Mouse (Mus musculus) intestine, postnatal 0 days (tissue): ENCODE measurements at regions not wholly inside any gene's neighbourhood (a gene's known extent, or its start where the extent isn't known, plus 50 kb on each side); places are given as distances from the start of the nearest gene placed in this dataset.

ENCODE experiments used
- ATAC-seq: fragments of 200-750 bp; cut with Nextera tagmentation; 2 replicates; pipeline ENCODE4 v1.8.0; 2017; ENCODE audit warnings: mild to moderate bottlenecking, moderate TSS enrichment, moderate library complexity
- H3K27ac ChIP-seq: fragments of 300-500 bp; sonication (generic); 2 replicates; pipeline ENCODE4 v1.5.1; 2014; ENCODE audit warnings: mild to moderate bottlenecking, low read depth, low read length, moderate library complexity
- H3K27me3 ChIP-seq: fragments of 300-500 bp; sonication (generic); replicated peaks from 2 replicates; pipeline ENCODE4 v1.6.1; 2014; ENCODE audit warnings: low read length, mixed read lengths; ENCODE audit not compliant: control insufficient read depth, insufficient read depth
- H3K36me3 ChIP-seq: fragments of 300-500 bp; sonication (generic); 2 replicates; pipeline ENCODE4 v1.6.1; 2014; ENCODE audit warnings: mild to moderate bottlenecking, moderate library complexity; ENCODE audit not compliant: control insufficient read depth, insufficient read depth
- H3K4me1 ChIP-seq: fragments of 300-500 bp; sonication (generic); replicated peaks from 2 replicates; pipeline ENCODE4 v1.6.1; 2014; ENCODE audit warnings: antibody characterized with exemption, low read length, mixed read lengths; ENCODE audit not compliant: control insufficient read depth, insufficient read depth
- H3K4me2 ChIP-seq: fragments of 300-500 bp; sonication (generic); replicated peaks from 2 replicates; pipeline ENCODE4 v1.6.1; 2014; ENCODE audit warnings: low read depth, mild to moderate bottlenecking, moderate library complexity
- H3K4me3 ChIP-seq: fragments of 300-500 bp; sonication (generic); 2 replicates; pipeline ENCODE4 v1.5.1; 2014; ENCODE audit warnings: low read depth, low read length
- H3K9ac ChIP-seq: fragments of 300-500 bp; sonication (generic); 2 replicates; pipeline ENCODE4 v1.6.1; 2014; ENCODE audit warnings: mild to moderate bottlenecking, low read depth, low read length
- H3K9me3 ChIP-seq: fragments of 300-500 bp; sonication (generic); 2 replicates; pipeline ENCODE4 v1.6.1; 2016; ENCODE audit warnings: mixed run types; ENCODE audit not compliant: control insufficient read depth
- CTCF ChIP-seq: sonication (generic); IDR thresholded peaks from 2 replicates; pipeline ENCODE4 v1.5.1; 2016; ENCODE audit warnings: low read depth, mild to moderate bottlenecking, control low read depth, antibody characterized with exemption, moderate library complexity
- WGBS: fragments of 180-500 bp; shearing (Covaris S2); extraction: QIAGEN DNeasy Blood & Tissue Kit; methylation state at CpG from one replicate; pipeline ENCODE4 v1.1.7; 2014; 5-methylcytosine and 5-hydroxymethylcytosine counted together

- H3K4me1 ChIP-seq, result no peaks in the 10 kb centered on the region
- no peak overlapping the region for H3K27ac ChIP-seq
- no peaks in the 10 kb centered on the region for H3K9me3 ChIP-seq
- no peaks in the 10 kb centered on the region for H3K36me3 ChIP-seq
- no peak overlapping the region for H3K4me3 ChIP-seq
- H3K27me3 ChIP-seq, result no peaks in the 10 kb centered on the region
- WGBS, result 90% methylated on average over 12 of the region's 12 CpGs
- no peak for TF ChIP-seq CTCF
- H3K4me2 ChIP-seq, result no peak overlapping the region
- ATAC-seq, result no peak
- no peak overlapping the region for H3K9ac ChIP-seq
Measured at GRCm38 (mm10) chr6:51219691-51220090, 212.8 kb upstream of the Nfe2l3 start.

GRCm38 (mm10) chr6:51220778-51221177 is 211.7 kb upstream of the Nfe2l3 start:
- no peak for TF ChIP-seq CTCF
- no peak for ATAC-seq
- no peak overlapping the region for H3K27ac ChIP-seq
- no peak overlapping the region for H3K9ac ChIP-seq
- no peaks in the 10 kb centered on the region for H3K36me3 ChIP-seq
- H3K4me1 ChIP-seq, result no peaks in the 10 kb centered on the region
- no peaks in the 10 kb centered on the region for H3K27me3 ChIP-seq
- H3K4me3 ChIP-seq, result no peak overlapping the region
- no peaks in the 10 kb centered on the region for H3K9me3 ChIP-seq
- 23% methylated on average over 4 of the region's 4 CpGs for WGBS
- no peak overlapping the region for H3K4me2 ChIP-seq

- 46% methylated on average over 11 of the region's 11 CpGs for WGBS
- H3K9me3 ChIP-seq, result peaks cover 1% of the 10 kb centered on the region; the same call in 1 of the 2 replicates
- no peaks in the 10 kb centered on the region for H3K4me1 ChIP-seq
- no peaks in the 10 kb centered on the region for H3K36me3 ChIP-seq
- no peak overlapping the region for H3K9ac ChIP-seq
- H3K4me3 ChIP-seq, result no peak overlapping the region
- no peak for TF ChIP-seq CTCF
- no peak for ATAC-seq
- peaks cover 5% of the 10 kb centered on the region; the same call in 1 of the 2 replicates for H3K27me3 ChIP-seq
- no peak overlapping the region for H3K4me2 ChIP-seq
- H3K27ac ChIP-seq, result no peak overlapping the region
Measured at GRCm38 (mm10) chr6:51236077-51236740, 196.3 kb upstream of the Nfe2l3 start.

- Histone ChIP-seq H3K9me3 (peaks cover 4% of the 10 kb centered on the region; the same call in 1 of the 2 replicates), H3K36me3 (no peaks in the 10 kb centered on the region), H3K4me1 (no peaks in the 10 kb centered on the region), H3K9ac (no peak overlapping the region), H3K4me3 (no peak overlapping the region), H3K4me2 (no peak overlapping the region), H3K27me3 (peaks cover 5% of the 10 kb centered on the region; the same call in 1 of the 2 replicates), H3K27ac (no peak overlapping the region)
- no peak for TF ChIP-seq CTCF
- 86% methylated on average over 3 of the region's 3 CpGs for WGBS
- no peak for ATAC-seq
Measured at GRCm38 (mm10) chr6:51240039-51240438, 192.4 kb upstream of the Nfe2l3 start.

- TF ChIP-seq CTCF, result no peak
- Histone ChIP-seq H3K9ac (no peak overlapping the region), H3K27me3 (no peaks in the 10 kb centered on the region), H3K4me1 (no peaks in the 10 kb centered on the region), H3K4me3 (no peak overlapping the region), H3K36me3 (no peaks in the 10 kb centered on the region), H3K4me2 (no peak overlapping the region), H3K27ac (no peak overlapping the region), H3K9me3 (no peaks in the 10 kb centered on the region)
- ATAC-seq, result no peak
Measured at GRCm38 (mm10) chr6:51250233-51250632, 182.2 kb upstream of the Nfe2l3 start.

- 97% methylated on average over 2 of the region's 2 CpGs for WGBS
- TF ChIP-seq CTCF, result no peak
- no peaks in the 10 kb centered on the region for H3K9me3 ChIP-seq
Measured at GRCm38 (mm10) chr6:51251432-51251831, 181.0 kb upstream of the Nfe2l3 start.

More at GRCm38 (mm10) chr6:51251432-51251831, 181.0 kb upstream of the Nfe2l3 start:
- Histone ChIP-seq H3K4me2 (no peak overlapping the region), H3K9ac (no peak overlapping the region), H3K27me3 (no peaks in the 10 kb centered on the region), H3K4me1 (no peaks in the 10 kb centered on the region), H3K4me3 (no peak overlapping the region), H3K36me3 (no peaks in the 10 kb centered on the region), H3K27ac (no peak overlapping the region)
- ATAC-seq, result no peak
